Mouse (Mus musculus) limb, embryonic 14.5 days (tissue): ENCODE measurements around the gene Aldh6a1. TPM values are rescaled to one million over a fixed set of nuclear protein-coding genes. Genes with fewer than 3 reads are reported as not detected.

ENCODE experiments used
- ATAC-seq: fragments of 200-750 bp; cut with Nextera tagmentation; 2 replicates; pipeline ENCODE4 v1.8.0; 2017; ENCODE audit warnings: low read depth, moderate number of reproducible peaks, moderate TSS enrichment; ENCODE audit not compliant: low FRiP score
- DNase-seq: peaks from one replicate; pipeline ENCODE4 v3.0.0-alpha.2; 2015; ENCODE audit warnings: low spot score
- H3K27ac ChIP-seq: fragments of 300-500 bp; sonication (generic); replicated peaks from 2 replicates; pipeline ENCODE4 v1.5.1; 2014; ENCODE audit warnings: low read depth, mild to moderate bottlenecking, low read length, moderate library complexity, mixed read lengths
- H3K27me3 ChIP-seq: fragments of 300-500 bp; sonication (generic); 2 replicates; pipeline ENCODE4 v1.6.1; 2014; ENCODE audit warnings: low read length, mixed read lengths; ENCODE audit not compliant: control insufficient read depth, insufficient read depth
- H3K36me3 ChIP-seq: fragments of 300-500 bp; sonication (generic); 2 replicates; pipeline ENCODE4 v1.6.1; 2014; ENCODE audit warnings: mild to moderate bottlenecking, low read length, moderate library complexity, mixed read lengths; ENCODE audit not compliant: control insufficient read depth, insufficient read depth
- H3K4me1 ChIP-seq: fragments of 300-500 bp; sonication (generic); 2 replicates; pipeline ENCODE4 v1.6.1; 2014; ENCODE audit warnings: antibody characterized with exemption, low read length, mixed read lengths; ENCODE audit not compliant: control insufficient read depth, insufficient read depth
- H3K4me2 ChIP-seq: fragments of 300-500 bp; sonication (generic); replicated peaks from 2 replicates; pipeline ENCODE4 v1.6.1; 2014; ENCODE audit warnings: low read depth, mild to moderate bottlenecking, low read length, moderate library complexity; ENCODE audit not compliant: severe bottlenecking
- H3K4me3 ChIP-seq: fragments of 300-500 bp; sonication (generic); replicated peaks from 2 replicates; pipeline ENCODE4 v1.5.1; 2014; ENCODE audit warnings: low read length
- H3K9ac ChIP-seq: fragments of 300-500 bp; sonication (generic); 2 replicates; pipeline ENCODE4 v1.6.1; 2014; ENCODE audit warnings: mild to moderate bottlenecking, low read depth, low read length, moderate library complexity; ENCODE audit not compliant: severe bottlenecking
- H3K9me3 ChIP-seq: fragments of 300-500 bp; sonication (generic); 2 replicates; pipeline ENCODE4 v1.6.1; 2016; ENCODE audit warnings: low read length; ENCODE audit not compliant: control insufficient read depth
- POLR2A ChIP-seq: fragments of 200-500 bp; IDR thresholded peaks from 2 replicates; pipeline ENCODE4 v1.8.0; 2012; ENCODE audit warnings: inconsistent platforms, mild to moderate bottlenecking, moderate library complexity, borderline replicate concordance; ENCODE audit not compliant: insufficient read depth, insufficient read length; ENCODE audit errors: extremely low read depth
- WGBS: fragments of 180-500 bp; shearing (Covaris S2); extraction: QIAGEN DNeasy Blood & Tissue Kit; methylation state at CpG from one replicate; pipeline ENCODE4 v1.1.7; 2014; 5-methylcytosine and 5-hydroxymethylcytosine counted together
- polyA plus RNA-seq, 2 experiments: library from polyadenylated mRNA; depleted of rRNA in 1 of 2; stranded (reverse) in 1 of 2; unstranded in 1 of 2; fragments of >200 nt; fragmentation: Nextera tagmentation in 1 of 2; extraction: Ambion mirVana in 1 of 2; gene quantifications; 2 replicates each; pipeline versions ENCODE4 v1.2.1 to v1.2.3; 2012 to 2014

Gene Aldh6a1
- polyA plus RNA-seq, 2 experiments: 19.0 to 41.2 TPM

DNA sequence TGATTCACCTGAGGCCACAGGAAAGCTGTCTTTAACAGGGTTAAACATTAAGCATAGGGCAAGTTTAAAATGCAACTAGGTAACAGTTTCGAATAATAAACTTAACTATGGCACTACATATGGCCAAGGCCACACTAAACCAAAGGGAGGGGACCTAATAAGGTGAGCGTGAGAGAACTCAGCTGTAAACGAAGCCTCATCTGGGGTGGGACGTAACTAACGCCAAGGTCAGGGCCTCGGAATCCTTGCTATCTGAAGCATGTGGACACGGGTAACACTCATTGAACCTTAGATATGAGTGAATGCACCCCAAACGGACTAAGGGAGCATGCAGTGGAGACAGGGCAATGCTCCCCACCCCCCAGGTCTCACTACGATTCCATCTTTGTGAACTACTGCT is 47.9 kb downstream of the Aldh6a1 start:
- H3K4me2 ChIP-seq: no peak overlapping the region
- no peaks in the 10 kb centered on the region for H3K36me3 ChIP-seq
- 72% methylated on average over 9 of the region's 9 CpGs for WGBS
- no peak for TF ChIP-seq POLR2A
- H3K9ac ChIP-seq: no peak overlapping the region
- ATAC-seq (no peak), DNase-seq (no peak)
- H3K4me1 ChIP-seq: peaks cover 3% of the 10 kb centered on the region; the same call in 1 of the 2 replicates
- H3K27me3 ChIP-seq: no peaks in the 10 kb centered on the region
- H3K9me3 ChIP-seq: no peaks in the 10 kb centered on the region
- H3K4me3 ChIP-seq: no peak overlapping the region
- H3K27ac ChIP-seq: no peak overlapping the region

DNA sequence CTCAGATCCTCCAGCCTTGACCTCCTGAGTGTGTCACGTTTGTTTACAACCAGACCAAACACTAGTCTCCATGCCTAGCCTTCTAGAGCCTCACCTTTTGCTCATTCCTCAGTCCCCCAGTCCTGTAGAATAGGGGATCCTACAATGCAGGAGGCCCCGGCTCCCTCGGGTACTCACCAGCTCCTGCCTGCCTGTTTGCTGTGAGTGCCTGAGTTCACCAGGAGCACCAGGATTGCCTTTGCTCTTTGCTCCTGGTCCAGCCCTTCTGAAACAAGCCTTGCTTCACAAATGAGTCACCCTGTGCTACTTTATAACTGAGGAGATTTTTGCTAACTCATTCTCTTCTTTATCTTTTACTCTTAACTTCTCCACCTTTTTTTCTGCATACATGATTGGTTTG is 50.2 kb downstream of the Aldh6a1 start:
- H3K27ac ChIP-seq: no peak overlapping the region
- DNase-seq (no peak), ATAC-seq (no peak)
- no peaks in the 10 kb centered on the region for H3K4me1 ChIP-seq
- H3K27me3 ChIP-seq: no peaks in the 10 kb centered on the region
- no peaks in the 10 kb centered on the region for H3K9me3 ChIP-seq
- no peaks in the 10 kb centered on the region for H3K36me3 ChIP-seq
- H3K4me2 ChIP-seq: no peak overlapping the region
- WGBS: 70% methylated on average over 3 of the region's 3 CpGs
- TF ChIP-seq POLR2A: no peak
- no peak overlapping the region for H3K4me3 ChIP-seq
- no peak overlapping the region for H3K9ac ChIP-seq

DNA sequence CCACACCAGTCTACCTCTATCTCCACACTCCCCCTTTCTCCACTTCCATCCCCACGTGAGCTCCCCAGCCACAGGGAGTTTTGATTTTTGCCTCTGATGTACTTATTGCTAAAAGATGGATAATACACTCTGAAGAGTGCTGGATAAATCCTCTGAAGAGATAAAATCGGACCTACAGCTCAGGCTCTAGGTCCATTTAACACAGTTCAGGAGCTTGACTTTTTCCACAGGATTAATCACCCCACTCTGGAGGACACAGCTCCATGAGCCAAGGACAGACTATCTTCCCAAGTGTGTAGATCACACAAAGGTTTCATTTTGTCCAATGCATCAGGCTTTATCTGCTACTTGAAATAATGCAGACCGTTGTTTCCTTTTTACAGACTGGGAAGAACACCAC is 50.7 kb downstream of the Aldh6a1 start:
- 83% methylated on average over 3 of the region's 3 CpGs for WGBS
- no peaks in the 10 kb centered on the region for H3K4me1 ChIP-seq
- no peak for TF ChIP-seq POLR2A
- no peaks in the 10 kb centered on the region for H3K27me3 ChIP-seq
- H3K9me3 ChIP-seq: no peaks in the 10 kb centered on the region
- no peak for ATAC-seq
- DNase-seq: no peak
- no peak overlapping the region for H3K4me3 ChIP-seq
- no peak overlapping the region for H3K4me2 ChIP-seq
- H3K27ac ChIP-seq: no peak overlapping the region
- H3K36me3 ChIP-seq: no peaks in the 10 kb centered on the region
- H3K9ac ChIP-seq: no peak overlapping the region

DNA sequence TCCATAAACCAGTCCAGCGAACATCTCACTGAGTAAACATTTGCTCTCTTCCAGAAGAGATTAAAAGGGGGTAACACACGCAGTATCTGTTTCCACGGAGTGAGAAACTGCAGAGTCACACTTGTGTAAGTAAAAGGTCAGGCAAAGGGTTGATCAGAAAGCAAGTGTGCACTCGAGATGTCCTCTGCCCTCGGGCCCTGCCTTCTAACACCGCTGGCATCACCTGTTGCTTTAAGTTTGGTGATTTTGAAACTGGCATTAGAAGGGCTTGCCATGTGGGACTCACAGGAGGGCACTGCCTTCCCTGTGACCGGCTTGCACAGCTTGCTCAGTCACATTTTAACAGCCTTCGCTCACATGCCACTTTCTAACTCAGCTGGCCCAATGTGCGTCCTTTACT is 51.1 kb downstream of the Aldh6a1 start:
- TF ChIP-seq POLR2A: no peak
- H3K9ac ChIP-seq: no peak overlapping the region
- H3K4me2 ChIP-seq: no peak overlapping the region
- H3K36me3 ChIP-seq: no peaks in the 10 kb centered on the region
- H3K9me3 ChIP-seq: no peaks in the 10 kb centered on the region
- WGBS: 71% methylated on average over 9 of the region's 9 CpGs
- H3K4me1 ChIP-seq: no peaks in the 10 kb centered on the region
- ATAC-seq (no peak), DNase-seq (no peak)
- no peak overlapping the region for H3K4me3 ChIP-seq
- H3K27ac ChIP-seq: no peak overlapping the region
- no peaks in the 10 kb centered on the region for H3K27me3 ChIP-seq

DNA sequence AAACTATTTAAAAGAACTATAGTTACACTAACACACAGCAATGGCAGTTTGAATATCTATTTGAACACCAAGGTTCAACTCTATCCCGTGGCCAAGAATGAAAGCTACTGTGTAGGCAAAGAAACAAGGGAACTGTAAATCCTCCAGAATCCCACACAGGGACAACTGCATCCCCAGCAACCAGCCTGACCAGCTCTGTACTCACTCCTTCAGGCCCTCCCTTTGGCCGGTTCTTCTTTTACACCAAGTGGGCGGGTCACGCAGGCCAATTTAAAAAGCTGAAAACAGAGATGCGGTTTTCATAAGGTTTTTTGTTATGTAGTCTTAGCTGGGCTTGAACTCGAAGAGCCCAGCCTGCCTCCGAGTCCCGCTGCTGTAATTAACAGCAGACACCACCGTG is 51.7 kb downstream of the Aldh6a1 start:
- no peak for DNase-seq
- no peak overlapping the region for H3K4me3 ChIP-seq
- no peak overlapping the region for H3K9ac ChIP-seq
- ATAC-seq: no peak
- H3K27ac ChIP-seq: no peak overlapping the region
- H3K9me3 ChIP-seq: no peaks in the 10 kb centered on the region
- 64% methylated on average over 9 of the region's 9 CpGs for WGBS
- no peaks in the 10 kb centered on the region for H3K36me3 ChIP-seq
- H3K4me2 ChIP-seq: no peak overlapping the region
- H3K4me1 ChIP-seq: no peaks in the 10 kb centered on the region
- no peaks in the 10 kb centered on the region for H3K27me3 ChIP-seq
- no peak for TF ChIP-seq POLR2A

DNA sequence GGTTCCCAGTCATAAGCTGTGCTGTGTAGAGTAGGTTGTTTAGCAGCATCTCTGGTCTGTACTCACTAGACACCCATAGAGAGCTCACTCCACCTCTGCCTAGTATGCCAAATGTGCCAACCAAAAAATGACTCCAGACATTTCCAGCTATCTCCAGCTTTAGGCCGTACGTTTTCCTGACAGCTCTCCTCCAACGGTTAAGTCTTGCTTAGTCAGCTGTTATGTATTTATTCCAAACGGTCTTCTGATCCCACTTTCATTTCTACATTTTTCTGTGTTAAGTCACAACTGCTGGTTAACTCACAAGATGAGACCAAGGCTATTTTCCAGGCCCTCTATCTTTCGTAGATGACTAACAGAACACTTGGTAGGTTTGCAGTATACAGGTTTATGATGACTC is 52.2 kb downstream of the Aldh6a1 start:
- H3K9me3 ChIP-seq: no peaks in the 10 kb centered on the region
- no peak overlapping the region for H3K9ac ChIP-seq
- H3K4me1 ChIP-seq: no peaks in the 10 kb centered on the region
- no peak overlapping the region for H3K4me2 ChIP-seq
- H3K36me3 ChIP-seq: no peaks in the 10 kb centered on the region
- DNase-seq (no peak), ATAC-seq (no peak)
- TF ChIP-seq POLR2A: no peak
- H3K4me3 ChIP-seq: no peak overlapping the region
- H3K27me3 ChIP-seq: no peaks in the 10 kb centered on the region
- 77% methylated on average over 5 of the region's 5 CpGs for WGBS
- H3K27ac ChIP-seq: no peak overlapping the region
